Mouse (Mus musculus) mouse trophoblast stem cell (cell line): ENCODE data around the gene Hist1h2bg.
"Not testable (repeated sequence)": the region's sequence is repeated elsewhere in the genome, so short reads cannot be mapped to it uniquely, and the experiment has no call there.

Experiments
- in situ Hi-C, 2 experiments: fragments of 300-500 bp; cut with MseI, MboI; formaldehyde crosslinking; loops; 2 replicates in 1 of 2; 3 replicates in 1 of 2; pipeline ENCODE4 v1.15.1; 2025

Gene Hist1h2bg

DNA sequence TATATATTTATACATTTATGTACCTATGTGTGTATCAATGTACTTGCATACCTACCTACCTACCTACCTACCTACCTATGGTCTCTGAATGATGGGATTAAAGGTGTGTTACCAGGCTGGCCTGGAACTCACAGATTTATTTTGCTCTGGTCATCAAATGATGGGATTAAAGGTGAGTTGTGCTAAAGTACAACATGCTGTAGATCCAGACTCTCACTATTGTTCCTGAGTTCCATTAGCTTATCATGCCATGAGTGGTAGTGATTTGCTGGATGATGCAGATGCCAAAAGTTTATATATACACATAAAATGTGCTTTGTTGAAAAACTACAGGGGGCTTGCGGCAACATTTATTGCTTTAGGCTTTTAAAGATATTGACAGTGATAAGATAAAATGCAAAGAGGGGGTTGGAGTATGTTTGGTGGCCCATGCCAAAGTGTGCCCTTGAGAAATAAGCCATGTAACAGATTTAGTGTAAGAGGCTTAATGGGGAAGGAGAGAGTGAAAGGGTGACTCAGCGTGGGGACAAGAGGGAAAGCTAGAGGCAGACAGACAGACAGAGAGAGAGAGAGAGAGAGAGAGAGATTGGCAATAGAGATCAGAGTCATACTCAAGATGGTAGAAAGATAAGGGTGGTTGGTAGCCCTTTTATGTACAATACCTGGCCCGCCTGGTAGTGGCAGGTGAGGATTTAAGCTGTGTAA, 34.0 kb upstream of the Hist1h2bg start:
- in situ Hi-C loops: no loop called here

DNA sequence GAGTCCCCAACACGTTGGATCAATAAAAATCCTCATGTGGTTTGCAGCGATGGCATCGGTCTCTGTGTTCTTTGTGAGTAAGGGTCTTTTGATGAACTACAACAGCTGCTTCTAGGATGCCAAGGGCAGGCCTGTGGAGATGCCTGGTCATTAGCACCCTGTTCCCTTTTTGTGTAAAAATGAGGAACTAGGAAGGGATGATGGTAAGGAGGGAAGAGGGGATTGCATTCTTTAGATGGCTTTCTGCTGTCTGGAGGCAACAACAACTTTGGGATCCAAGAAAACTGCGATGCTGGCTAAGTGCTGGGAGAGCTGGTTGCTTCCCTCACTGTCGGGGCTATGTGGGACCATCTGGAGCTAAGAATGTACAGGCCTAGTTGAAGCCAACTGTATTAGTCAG, 32.9 kb upstream of the Hist1h2bg start:
- in situ Hi-C loops: no loop called here

- in situ Hi-C loops: not testable (repeated sequence)
Measured at GRCm38 (mm10) chr13:23539821-23540220, 31.4 kb upstream of the Hist1h2bg start.

DNA sequence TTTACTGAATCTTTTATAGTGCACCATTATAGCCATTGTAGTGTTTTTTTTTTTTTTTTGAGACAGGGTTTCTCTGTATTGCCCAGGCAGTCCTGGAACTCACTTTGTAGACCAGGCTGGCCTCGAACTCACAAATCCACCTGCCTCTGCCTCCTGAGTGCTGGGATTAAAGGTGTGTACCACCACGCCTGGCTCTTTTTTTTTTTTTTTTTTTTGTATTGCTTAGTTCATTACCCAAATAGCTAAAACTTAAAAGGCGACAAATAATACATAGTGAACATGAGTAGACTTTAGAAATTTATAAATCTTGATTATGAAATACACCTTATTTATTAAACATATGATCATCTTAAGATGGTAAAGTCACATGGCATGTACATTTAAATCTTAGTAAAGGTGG, 29.7 kb upstream of the Hist1h2bg start:
- in situ Hi-C loops: no loop called here

- in situ Hi-C loops: not testable (repeated sequence)
Measured at GRCm38 (mm10) chr13:23542225-23542980, 28.8 kb upstream of the Hist1h2bg start.

GRCm38 (mm10) chr13:23542999-23543607, 28.1 kb upstream of the Hist1h2bg start, which contains the start of gene Hist1h2bh:
Gene Hist1h2bh (minus strand): TSS chr13:23543392.
- in situ Hi-C loops: not testable (repeated sequence)

- in situ Hi-C loops: no loop called here
Measured at GRCm38 (mm10) chr13:23543965-23544786, 27.0 kb upstream of the Hist1h2bg start, which contains the start of gene Hist1h3f. Gene Hist1h3f (plus strand): TSS chr13:23544052.

DNA sequence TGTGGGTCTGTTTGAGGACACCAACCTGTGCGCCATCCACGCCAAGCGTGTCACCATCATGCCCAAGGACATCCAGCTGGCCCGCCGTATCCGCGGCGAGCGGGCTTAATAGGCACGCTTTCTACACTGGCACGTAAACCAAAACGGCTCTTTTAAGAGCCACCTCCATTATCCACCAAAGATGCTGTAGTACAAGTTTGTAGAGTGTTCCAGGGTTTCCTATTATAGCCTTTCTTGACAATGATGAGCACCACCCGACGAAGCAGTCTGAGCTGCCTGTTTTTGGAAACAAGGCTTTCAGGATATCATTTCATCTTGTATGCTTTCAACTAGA, 26.4 kb upstream of the Hist1h2bg start:
- in situ Hi-C loops: not testable (repeated sequence)

GRCm38 (mm10) chr13:23546694-23547093, 24.5 kb upstream of the Hist1h2bg start:
- in situ Hi-C loops: no loop called here

- in situ Hi-C loops: no loop called here
Measured at GRCm38 (mm10) chr13:23550761-23551145, 20.4 kb upstream of the Hist1h2bg start.

DNA sequence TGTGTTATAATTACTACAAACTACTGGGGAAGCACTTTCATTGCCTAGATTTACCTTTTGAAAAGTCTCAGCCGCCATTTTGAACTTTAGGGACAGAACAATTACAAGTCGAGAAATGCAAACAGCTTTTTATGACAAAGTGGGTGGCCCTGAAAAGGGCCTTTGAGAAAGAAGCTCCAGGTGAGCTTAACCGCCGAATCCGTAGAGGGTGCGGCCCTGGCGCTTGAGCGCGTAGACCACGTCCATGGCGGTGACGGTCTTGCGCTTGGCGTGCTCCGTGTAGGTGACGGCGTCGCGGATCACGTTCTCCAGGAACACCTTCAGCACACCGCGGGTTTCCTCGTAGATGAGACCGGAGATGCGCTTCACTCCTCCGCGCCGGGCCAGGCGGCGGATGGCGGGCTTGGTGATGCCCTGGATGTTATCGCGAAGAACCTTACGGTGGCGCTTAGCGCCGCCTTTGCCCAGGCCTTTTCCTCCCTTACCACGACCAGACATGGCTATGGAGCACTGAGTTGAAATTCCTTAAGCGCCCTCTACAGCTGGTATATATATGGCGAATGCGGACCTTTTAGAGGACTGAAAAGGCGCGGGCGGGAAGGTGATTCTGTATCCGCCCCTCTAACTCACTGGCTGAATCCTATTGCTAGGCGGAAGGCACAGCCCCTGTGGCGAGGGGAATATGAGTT, 19.9 kb upstream of the Hist1h2bg start, which contains the start of gene Hist1h4f:
Gene Hist1h4f, minus strand, starts transcription at position 503 of the 689 bp plus-strand sequence.
- in situ Hi-C loops: not testable (repeated sequence)

- in situ Hi-C loops: no loop called here
Measured at GRCm38 (mm10) chr13:23551931-23552914, 19.0 kb upstream of the Hist1h2bg start.

DNA sequence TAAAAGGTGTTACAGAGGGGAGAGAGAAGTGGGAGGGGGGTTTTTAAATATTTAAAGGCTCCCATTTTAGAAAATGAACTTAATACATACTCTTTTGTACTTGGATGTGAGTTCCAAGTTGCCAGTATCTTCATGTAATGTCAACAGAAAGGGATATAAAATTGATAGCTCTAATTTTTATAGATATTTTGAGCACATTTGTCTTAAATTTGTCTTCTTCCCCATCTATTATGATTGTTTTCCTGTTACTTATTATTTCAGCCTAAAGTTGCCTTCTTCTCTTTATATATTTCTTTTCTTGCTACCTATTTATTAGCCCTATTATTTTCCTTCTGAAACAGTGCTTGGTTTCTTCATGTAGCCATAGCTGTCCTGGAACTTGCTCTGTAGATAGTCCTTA, 18.2 kb upstream of the Hist1h2bg start, which contains the start of gene Hist1h1d:
Gene Hist1h1d, plus strand, starts transcription at position 301 of the 400 bp plus-strand sequence.
- in situ Hi-C loops: no loop called here

- in situ Hi-C loops: no loop called here
Measured at GRCm38 (mm10) chr13:23554393-23554792, 16.8 kb upstream of the Hist1h2bg start.

DNA sequence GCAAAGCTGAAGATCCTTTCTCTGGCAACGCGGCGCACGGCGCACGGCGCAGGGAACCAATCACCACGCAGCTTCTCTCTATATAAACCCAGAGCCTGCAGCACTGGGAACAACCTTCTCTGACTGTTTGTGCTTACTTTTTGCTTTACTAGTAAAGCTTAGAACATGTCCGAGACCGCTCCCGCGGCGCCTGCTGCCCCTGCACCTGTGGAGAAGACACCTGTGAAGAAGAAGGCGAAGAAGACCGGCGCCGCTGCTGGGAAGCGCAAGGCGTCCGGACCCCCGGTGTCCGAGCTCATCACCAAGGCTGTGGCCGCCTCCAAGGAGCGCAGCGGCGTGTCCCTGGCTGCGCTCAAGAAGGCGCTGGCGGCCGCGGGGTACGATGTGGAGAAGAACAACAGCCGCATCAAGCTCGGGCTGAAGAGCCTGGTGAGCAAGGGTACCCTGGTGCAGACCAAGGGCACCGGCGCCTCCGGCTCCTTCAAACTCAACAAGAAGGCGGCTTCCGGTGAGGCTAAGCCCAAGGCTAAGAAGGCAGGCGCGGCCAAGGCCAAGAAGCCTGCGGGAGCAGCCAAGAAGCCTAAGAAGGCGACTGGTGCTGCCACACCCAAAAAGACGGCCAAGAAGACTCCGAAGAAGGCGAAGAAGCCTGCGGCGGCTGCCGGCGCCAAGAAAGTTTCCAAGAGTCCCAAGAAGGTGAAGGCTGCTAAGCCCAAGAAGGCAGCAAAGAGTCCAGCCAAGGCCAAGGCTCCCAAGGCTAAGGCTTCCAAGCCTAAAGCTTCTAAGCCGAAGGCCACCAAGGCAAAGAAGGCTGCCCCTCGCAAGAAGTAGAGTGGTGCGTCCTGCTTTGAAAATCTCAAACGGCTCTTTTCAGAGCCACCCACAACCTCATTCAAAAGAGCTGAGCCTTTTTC, 16.0 kb upstream of the Hist1h2bg start:
- in situ Hi-C loops: no loop called here

DNA sequence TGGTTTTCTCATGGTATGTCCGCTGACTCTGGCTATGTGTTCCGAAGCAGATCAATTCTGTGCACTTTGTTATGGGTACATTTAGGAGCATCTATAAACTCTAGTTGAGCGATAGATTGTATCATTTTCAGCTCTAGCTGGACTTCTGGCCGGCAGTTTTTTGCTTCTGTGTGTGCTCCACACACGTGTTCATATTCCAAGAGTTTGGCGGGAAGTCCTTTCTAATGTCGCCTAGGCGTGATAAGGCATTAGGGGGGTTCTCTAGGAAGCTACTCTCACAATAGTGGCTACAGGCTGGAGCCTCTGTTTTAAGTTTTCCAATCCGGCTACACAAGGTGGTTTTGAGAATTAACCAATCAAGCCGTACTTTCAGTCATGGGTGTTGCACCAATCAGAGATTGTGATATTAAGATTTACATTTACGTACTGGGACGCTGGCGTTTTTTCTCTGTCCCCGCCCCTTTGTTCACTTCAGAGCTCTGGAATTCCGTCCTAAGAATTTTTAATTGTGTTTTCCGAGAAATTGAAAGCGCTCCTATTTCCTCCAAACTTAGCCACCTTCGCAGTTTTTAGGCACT, 15.3 kb upstream of the Hist1h2bg start:
- in situ Hi-C loops: no loop called here

- in situ Hi-C loops: no loop called here
Measured at GRCm38 (mm10) chr13:23556906-23557305, 14.3 kb upstream of the Hist1h2bg start.

- in situ Hi-C loops: not testable (repeated sequence)
Measured at GRCm38 (mm10) chr13:23560699-23561098, 10.5 kb upstream of the Hist1h2bg start.
